Mouse (Mus musculus): ENCODE measurements around the gene Zfp59. TPM values are rescaled to one million over a fixed set of nuclear protein-coding genes. Genes with fewer than 3 reads are reported as not detected.

Gene Zfp59
- polyA plus RNA-seq, 1 experiment from 2014 or later, result 8.8 TPM

DNA sequence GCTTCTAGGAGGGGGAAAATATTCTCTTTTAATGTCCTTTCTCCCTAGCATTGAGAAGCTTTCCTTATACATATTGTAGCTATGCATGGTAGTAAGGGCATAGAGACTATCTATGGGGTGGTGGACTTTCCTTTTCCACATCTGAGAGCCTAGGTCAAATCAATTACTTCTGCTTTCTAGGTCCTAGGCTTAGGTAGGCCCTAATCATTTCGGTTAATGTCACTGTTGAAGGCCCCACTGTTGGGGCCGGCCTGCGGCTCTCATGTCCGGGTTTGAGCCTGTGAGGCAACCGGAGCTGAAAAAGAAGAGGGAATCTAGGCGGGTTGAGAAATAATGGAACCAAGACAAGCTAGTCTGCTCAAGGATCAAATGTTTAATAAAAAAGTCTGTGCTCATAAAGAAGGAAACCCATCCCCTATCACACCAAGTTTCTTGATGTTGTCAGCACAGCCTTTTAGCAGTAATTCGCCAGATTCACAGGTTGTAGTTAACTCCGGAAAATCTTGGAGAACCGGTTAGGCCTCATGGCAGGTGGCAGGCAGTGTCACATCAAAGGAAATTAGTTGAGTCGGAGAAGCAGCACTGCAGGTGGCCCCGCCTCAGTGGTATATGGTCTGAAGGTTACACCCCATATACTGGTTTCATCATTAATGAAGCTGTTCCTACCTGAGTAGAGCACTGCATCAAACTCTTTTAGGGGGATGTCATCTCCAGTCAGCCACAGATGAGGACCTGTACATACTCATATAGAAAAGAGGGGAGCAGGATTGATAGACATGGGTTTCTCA lies 66.8 kb downstream of the Zfp59 start:
- Histone ChIP-seq H3K36me3 (peaks cover 13% of the 10 kb centered on the region), H3K9ac (no peak overlapping the region), H3K27me3 (no peaks in the 10 kb centered on the region), H3K9me3 (replicated peaks) (0 out of 2 replicates have a peak, but pooled peaks cover 4% of the 10 kb centered on the region), H3K4me2 (no peak overlapping the region), H3K4me1 (no peaks in the 10 kb centered on the region), H3K27ac (no peak overlapping the region), H3K4me3 (replicated peaks) (no peak overlapping the region)
- WGBS, result 70% methylated on average over 11 of the region's 11 CpGs
- no peak for ATAC-seq (replicated peaks; ENCODE audit: low FRiP score)

Other genes with a start within 250 kb of the Zfp59 start
- gene Akt2, start 247.1 kb upstream of the Zfp59 start, polyA plus RNA-seq (2015; fragmentation: Nextera tagmentation; extraction: Ambion mirVana), result 97.9 and 106 TPM in 2 replicates
- 0.28 and 0.86 TPM in 2 replicates for gene Ttc9b, start 184.7 kb upstream of the Zfp59 start, polyA plus RNA-seq (2015; fragmentation: Nextera tagmentation; extraction: Ambion mirVana)
- gene Map3k10, start 164.0 kb upstream of the Zfp59 start, polyA plus RNA-seq (2015; fragmentation: Nextera tagmentation; extraction: Ambion mirVana), result 6.5 and 7.6 TPM in 2 replicates
- gene Zfp607b, start 149.3 kb upstream of the Zfp59 start, polyA plus RNA-seq (2015; fragmentation: Nextera tagmentation; extraction: Ambion mirVana), result 3.4 and 4.6 TPM in 2 replicates
- gene Zfp60, start 107.2 kb upstream of the Zfp59 start, polyA plus RNA-seq (2015; fragmentation: Nextera tagmentation; extraction: Ambion mirVana), result 37.2 and 40.8 TPM in 2 replicates
- 2.4 and 2.5 TPM in 2 replicates for gene Zfp626, start 31.4 kb upstream of the Zfp59 start, polyA plus RNA-seq (2015; fragmentation: Nextera tagmentation; extraction: Ambion mirVana)
- gene Zfp607a, start 18.9 kb downstream of the Zfp59 start, polyA plus RNA-seq (2015; fragmentation: Nextera tagmentation; extraction: Ambion mirVana), result 3.9 TPM in 2 replicates
- 10.4 and 12.4 TPM in 2 replicates for gene Zfp974, start 90.9 kb downstream of the Zfp59 start, polyA plus RNA-seq (2015; fragmentation: Nextera tagmentation; extraction: Ambion mirVana)
- gene Zfp780b, start 140.6 kb downstream of the Zfp59 start, polyA plus RNA-seq (2015; fragmentation: Nextera tagmentation; extraction: Ambion mirVana), result 21.5 and 23.0 TPM in 2 replicates
- gene Zfp850, start 175.5 kb downstream of the Zfp59 start, polyA plus RNA-seq (2015; fragmentation: Nextera tagmentation; extraction: Ambion mirVana), result 5.1 and 5.5 TPM in 2 replicates
- gene Psmc4, start 211.5 kb downstream of the Zfp59 start, polyA plus RNA-seq (2015; fragmentation: Nextera tagmentation; extraction: Ambion mirVana), result 299 and 310 TPM in 2 replicates
- 0.58 and 3.3 TPM in 2 replicates for gene Fcgbp, start 232.6 kb downstream of the Zfp59 start, polyA plus RNA-seq (2015; fragmentation: Nextera tagmentation; extraction: Ambion mirVana)

Measured in kidney, embryonic 15.5 days (tissue).